Mouse (Mus musculus): ENCODE results near the gene Wfdc1. TPM values are rescaled to one million over a fixed set of nuclear protein-coding genes. Genes with fewer than 3 reads are reported as not detected.

The Wfdc1 gene
- total RNA-seq, 2 experiments from 2014 or later, result 4.5 to 5.7 TPM

DNA sequence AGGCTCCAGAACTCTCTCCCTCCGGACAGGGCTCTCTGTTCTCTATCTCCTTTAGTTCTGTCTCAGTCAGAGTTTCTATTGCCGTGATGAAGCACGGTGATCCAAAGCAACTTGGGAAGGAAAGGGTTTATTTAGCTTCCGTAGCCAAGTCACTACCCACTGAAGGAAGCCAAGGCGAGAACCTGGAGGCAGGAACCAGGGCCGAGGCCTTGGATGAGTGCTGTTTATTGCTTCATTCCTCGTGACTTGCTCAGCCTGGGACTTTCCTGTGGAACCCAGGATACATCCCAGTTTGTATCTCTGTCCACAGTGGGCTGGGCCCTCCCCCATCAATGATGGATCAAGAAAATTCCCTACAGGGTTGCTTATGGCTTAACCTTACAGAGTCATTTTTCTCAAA is 29.4 kb upstream of the Wfdc1 start:
- no peak for DNase-seq (ENCODE audit: extremely low spot score in 1 of 2, low spot score in 2 of 2)
- intact Hi-C loops (cut with DNase I), result no loop called here

DNA sequence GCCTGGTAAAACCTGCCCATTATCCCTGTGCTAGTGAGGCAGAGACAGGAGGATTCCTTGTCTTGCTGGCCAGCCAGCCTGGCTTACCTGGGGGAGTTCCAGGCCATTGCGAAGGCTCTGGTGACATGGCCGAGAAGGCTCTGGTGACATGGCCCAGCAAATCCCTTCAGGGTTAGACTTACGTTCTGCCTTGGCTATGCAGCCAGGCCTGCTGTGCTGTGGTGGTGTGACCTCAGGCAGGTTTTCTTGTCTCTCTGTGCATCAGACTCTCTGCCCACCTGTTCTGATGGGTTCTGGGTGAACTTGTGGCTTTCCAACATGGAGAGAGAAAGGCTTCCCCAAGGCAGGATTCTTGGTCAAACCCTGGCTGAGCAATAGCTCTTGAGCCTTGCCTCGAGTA is 28.8 kb upstream of the Wfdc1 start:
- intact Hi-C loops (cut with DNase I), result no loop called here
- no peak for DNase-seq (ENCODE audit: extremely low spot score in 1 of 2, low spot score in 2 of 2)

DNA sequence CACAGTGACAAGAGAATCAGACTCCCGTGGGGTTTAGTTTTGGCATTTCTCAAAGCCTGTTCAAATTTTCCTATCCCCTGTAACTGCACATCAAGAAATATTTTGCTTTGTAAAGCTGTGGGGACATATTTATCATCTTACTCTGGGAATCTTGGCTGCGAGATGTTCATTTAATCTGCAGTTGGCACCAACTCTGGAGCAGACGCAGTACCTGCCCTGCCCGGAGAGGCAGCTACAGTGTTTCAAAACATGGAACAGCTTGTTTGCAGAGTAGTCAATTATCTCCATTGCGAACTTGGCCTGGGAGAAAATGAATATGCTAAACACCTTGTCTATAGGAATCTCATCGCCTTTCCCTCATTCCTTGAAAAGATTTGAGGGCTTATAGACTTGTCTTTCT is 27.9 kb upstream of the Wfdc1 start:
- intact Hi-C loops (cut with DNase I), result no loop called here
- DNase-seq (ENCODE audit: extremely low spot score in 1 of 2, low spot score in 2 of 2), result no peak

DNA sequence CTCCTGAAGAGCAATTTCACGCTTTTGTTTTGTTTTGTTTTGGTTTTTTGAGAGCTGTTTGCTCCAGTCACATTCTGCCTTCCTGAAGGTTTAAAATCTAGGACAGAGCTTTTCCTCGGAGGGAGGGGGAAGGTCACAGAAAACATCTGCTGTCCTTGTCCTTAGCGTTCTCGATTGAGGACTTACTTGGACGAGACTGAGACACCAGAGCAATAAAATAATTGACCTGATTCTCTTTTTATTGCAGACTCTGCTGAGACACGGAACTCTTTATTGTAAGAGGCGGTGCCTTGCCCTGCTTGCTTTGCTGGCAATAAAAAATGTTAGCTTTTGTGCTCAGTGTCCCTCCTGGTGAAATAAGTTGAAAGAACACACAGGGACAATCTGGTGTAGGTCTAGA is 26.4 kb upstream of the Wfdc1 start:
- no peak for DNase-seq (ENCODE audit: extremely low spot score in 1 of 2, low spot score in 2 of 2)
- intact Hi-C loops (cut with DNase I), result no loop called here

DNA sequence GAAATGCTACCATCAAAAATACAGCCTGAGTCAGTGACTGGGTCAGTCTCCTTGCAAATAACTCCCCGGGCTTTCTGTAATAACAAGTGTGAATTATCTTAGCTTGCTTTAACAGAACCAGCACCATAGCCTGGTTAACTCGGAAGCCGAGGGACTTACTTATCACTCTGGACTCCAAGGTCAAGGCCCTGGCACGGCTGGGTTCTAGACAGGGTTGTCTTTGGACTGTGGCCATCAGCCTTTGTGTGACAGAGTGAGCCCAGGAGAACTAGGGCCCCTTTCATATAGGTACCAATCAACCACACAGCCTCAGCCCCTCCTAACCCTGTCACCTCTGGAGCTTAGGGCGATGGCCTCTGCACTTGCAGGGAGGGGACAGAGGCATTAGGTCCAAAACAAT is 25.1 kb upstream of the Wfdc1 start:
- intact Hi-C loops (cut with DNase I), result no loop called here
- DNase-seq (ENCODE audit: extremely low spot score in 1 of 2, low spot score in 2 of 2), result no peak

DNA sequence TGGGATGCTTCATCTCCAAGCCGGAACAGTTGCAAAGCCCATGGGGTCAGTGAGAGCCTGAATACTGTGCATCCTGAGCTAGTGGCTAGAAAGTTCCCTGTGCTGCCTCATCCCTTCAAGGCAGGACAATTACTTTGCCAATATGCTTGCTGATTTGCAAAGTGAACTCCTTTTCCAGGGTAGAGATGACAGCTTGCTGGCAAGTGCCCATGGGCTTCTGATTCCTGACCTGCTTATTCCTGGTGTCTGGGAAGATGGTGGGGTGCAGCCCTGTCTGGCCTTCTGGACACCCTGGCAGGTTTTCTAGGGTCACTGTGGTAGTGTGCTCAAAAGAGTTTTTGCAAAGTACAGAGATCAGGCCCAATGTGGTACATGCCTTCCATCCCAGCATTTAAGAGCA is 23.2 kb upstream of the Wfdc1 start:
- intact Hi-C loops (cut with DNase I), result no loop called here
- no peak for DNase-seq (ENCODE audit: extremely low spot score in 1 of 2, low spot score in 2 of 2)

DNA sequence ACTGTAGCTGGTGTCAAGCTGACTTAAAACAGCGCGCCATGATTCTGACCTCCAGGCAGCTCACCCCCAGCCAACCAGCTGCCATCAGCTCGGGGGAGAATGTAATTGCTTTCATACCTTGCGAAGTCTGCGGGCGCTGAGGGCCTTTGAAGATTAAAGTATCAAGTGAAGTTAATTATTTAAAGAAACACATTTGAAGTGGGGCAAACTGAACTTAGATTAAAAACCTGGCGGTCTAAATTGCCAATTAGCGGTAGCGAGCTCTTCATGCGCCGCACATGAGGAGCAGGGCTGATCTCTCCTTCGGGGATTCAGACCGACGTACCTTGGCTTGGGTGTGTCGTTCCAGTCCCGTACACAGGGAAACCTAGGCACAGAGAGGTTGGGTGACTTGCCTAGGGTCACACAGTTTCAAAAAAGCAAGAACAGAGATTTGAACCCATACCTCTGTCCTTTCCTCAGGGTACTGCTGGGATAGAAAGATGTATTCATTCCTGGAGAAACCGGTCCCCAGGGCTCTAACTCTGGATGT is 21.7 kb upstream of the Wfdc1 start:
- no peak for DNase-seq (ENCODE audit: extremely low spot score in 1 of 2, low spot score in 2 of 2)
- intact Hi-C loops (cut with DNase I), result no loop called here

DNA sequence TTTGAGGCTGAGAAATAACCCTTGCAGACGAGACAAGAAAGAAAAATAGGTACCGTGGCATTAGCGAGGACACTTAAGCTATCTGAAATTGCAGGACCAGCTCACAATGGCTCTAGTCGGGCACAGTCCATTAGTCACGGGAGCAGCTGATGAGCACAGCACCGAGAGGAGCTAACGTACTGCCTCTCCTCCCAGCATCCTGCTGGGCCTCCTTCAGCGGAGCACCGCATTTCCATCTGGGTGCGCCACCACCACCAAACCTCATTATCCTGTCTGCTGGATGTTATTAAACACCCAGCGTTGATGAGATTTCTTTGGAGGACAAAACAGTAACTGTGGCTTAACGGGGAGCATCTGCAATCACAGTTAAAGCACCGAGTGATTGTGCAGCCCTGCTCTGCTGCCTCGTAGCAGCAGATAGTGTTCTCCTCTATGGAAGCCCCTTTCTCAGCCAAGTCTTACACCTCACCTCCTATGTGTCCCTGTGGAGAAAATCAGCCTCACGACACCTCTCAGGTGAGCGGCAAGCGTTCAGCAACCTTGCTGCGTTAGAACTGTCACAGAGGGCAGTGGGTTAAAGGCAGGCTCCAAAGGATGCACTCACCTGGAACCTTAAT is 21.1 kb upstream of the Wfdc1 start:
- intact Hi-C loops (cut with DNase I), result no loop called here
- DNase-seq (ENCODE audit: extremely low spot score in 1 of 2, low spot score in 2 of 2), result no peak

DNA sequence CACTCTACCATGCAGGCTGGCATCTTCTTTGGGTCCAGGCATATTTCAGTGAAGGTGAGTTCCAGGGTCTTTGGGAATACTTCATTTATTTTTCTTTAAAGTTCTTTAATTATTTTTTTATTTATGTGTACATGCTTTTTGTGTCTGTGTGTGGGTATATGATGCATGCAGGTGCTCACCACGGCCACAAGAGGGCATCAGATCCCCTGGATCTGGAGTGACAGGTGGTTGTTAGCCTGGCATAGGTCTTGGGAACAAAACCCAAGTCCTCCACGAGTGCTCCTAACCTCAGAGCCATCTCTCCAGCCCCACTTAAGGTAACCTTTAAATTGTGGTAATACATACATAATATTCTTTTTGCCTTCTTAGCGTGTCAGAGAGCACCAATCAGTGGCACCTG is 20.0 kb upstream of the Wfdc1 start:
- no peak for DNase-seq (ENCODE audit: extremely low spot score in 1 of 2, low spot score in 2 of 2)
- intact Hi-C loops (cut with DNase I), result no loop called here

DNA sequence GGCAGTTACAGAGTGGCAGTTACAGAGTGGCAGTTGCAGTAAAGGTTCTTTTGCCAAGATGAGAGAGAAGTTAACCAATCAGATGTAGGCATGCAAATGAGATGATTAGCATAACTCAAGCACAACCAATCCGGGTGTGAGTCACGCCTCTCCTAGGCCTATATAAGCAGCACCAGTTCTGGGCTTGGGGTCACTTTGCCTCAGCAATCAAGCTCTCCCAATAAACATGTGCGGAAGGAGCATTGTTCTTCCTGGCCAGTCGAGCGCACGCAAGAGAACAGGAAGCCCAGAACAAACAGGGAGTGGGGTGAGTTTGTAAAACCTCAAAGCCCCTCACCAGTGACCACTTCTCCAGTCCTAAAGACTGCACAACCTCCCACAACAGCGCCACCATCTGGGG is 19.3 kb upstream of the Wfdc1 start:
- intact Hi-C loops (cut with DNase I), result no loop called here

DNA sequence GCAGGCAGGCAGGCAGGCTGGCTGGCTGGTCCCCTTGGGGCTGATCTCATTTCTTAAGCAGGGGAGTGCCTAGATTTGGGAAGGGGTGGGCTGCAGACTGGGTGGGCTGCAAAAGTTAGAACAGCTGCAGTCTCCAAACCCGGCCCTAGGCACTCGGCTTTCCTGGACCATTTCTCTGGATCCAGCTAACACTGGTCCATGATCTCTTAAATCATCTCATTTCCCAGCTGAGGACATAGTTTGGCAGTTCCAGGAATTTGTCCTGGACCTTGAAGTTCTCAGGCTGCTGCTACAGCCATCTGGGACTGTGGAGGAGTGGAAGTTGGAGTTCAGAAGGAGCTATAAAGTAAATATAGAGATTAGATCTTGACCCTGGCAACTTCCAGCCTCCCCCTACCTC is 14.8 kb upstream of the Wfdc1 start:
- DNase-seq (ENCODE audit: extremely low spot score in 1 of 2, low spot score in 2 of 2), result no peak
- intact Hi-C loops (cut with DNase I), result no loop called here

More for the DNA sequence above, 19.3 kb upstream of the Wfdc1 start:
- DNase-seq (ENCODE audit: extremely low spot score in 1 of 2, low spot score in 2 of 2), result no peak

DNA sequence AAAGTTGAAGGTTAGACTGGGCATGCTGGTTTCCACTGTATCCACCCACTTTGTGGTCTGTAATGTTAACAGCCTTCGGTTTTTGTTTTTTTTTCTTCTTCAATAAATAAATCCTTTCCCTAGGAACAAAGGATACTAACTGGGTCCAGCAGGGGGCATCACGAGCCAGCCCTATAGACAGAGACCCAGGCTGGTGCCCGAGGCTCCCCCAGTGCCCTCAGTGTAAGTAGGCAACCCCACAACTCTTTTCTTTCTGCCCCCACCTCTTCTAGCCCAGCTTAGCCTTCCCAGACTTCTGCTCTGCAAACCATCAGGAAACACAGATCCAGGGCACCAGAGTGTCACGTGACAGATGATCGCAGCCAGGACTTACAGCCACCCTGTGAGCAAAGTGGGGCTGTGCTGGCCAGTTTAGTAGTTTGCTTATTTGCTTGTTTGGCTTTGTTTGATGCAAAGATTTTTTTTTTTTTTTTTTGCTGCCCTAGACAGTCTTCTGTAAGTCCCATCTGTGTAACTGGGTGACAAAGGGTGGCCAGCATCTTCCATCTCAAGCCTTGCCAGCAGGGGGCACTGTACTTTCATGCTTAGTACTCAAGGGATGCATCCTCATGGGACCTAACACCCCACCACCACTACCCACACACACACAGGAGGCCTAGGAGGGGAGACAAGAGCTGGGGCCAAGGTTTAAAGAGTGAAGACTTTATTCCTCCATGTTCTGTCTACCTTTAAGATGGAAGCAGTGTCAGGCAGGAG is 9.3 kb upstream of the Wfdc1 start:
- peak in 1 of 2 experiments; percentile 56 for DNase-seq (ENCODE audit: extremely low spot score in 1 of 2, low spot score in 2 of 2)
- intact Hi-C loops (cut with DNase I), result no loop called here

DNA sequence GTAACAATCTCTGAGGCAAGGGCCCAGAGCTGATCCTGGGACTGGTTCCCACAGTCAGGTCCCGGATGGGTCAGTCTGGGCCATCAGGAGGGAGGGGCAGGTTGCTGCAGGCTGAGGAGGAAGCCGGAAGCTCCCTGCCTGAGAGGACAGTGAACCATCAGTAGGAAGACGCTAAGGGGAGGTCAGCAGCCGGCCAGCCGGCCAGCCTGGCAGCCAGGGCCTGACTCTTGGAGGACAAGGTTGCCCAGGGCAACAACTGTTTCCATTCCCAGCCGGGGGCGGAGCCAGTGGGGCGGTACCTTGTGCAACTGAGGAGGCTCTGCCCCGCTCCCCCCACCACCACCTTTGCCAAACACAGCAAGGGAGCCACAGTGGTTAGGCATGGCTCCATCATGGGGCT is 5.1 kb upstream of the Wfdc1 start:
- intact Hi-C loops (cut with DNase I), result no loop called here
- DNase-seq (ENCODE audit: extremely low spot score in 1 of 2, low spot score in 2 of 2), result peak in 1 of 2 experiments; percentile 88

DNA sequence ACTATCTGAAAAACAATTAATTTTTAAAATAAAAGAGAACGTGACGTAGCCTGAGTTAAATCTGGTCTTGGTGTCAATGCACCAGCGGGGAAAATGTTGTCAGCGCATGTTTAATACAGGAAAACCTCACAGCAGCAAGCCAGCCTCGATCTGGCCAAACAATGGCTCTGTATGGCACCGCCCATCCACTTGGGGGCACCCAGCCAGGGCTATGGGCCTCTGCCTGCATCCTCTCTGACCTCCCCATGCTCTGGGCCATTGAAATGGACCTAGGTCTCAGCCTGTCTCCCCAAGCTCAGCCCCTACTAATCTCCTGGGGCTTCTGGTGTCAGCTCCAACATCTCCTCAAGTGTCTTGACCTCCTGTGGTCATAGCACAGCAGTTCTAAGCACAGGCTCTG is 4.3 kb upstream of the Wfdc1 start:
- peak in 1 of 2 experiments; percentile 86 for DNase-seq (ENCODE audit: extremely low spot score in 1 of 2, low spot score in 2 of 2)
- intact Hi-C loops (cut with DNase I), result no loop called here

DNA sequence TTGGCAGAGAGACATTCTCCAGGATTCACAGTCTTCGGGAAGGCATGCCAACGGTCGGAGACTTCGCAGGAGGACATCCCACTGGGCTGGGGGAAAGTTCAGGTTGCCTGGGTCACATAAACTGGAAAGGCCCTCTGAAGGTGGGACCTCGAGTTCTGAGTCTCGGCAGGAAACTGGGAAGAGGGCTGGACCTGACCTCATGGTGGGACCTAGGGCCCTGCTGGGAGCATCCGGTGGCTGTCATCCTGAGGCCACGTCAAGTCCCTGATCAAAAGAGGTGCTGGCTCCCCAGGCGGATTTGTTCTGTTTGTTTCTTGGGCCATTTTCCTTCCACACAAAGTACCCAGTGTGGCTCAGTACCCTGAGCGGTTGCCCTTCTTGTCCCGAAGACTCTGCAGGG is 2.7 kb upstream of the Wfdc1 start:
- intact Hi-C loops (cut with DNase I), result no loop called here
- DNase-seq (ENCODE audit: extremely low spot score in 1 of 2, low spot score in 2 of 2), result peak in 1 of 2 experiments; percentile 77

DNA sequence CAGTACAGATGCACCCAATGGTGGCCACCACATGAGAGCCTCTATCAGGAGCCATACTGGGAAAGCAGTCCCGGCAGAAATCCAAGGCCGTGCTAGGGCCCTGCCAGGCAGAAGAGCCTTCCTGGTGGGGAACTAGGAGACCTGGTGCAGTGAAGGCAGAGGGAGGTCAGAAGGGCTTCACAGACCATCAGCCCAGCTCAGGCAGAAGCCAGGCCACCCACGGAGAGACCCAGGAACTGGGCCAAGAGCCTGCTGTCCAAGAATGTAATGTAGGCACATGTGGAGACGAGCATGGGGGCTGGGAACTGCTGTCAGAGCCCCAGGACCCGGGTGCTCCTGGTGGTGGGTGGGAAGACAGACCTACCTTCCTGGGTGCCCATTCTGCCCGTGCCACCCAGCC is 895 bp upstream of the Wfdc1 start:
- intact Hi-C loops (cut with DNase I), result no loop called here
- DNase-seq (ENCODE audit: extremely low spot score in 1 of 2, low spot score in 2 of 2), result peak in 1 of 2 experiments; percentile 76

DNA sequence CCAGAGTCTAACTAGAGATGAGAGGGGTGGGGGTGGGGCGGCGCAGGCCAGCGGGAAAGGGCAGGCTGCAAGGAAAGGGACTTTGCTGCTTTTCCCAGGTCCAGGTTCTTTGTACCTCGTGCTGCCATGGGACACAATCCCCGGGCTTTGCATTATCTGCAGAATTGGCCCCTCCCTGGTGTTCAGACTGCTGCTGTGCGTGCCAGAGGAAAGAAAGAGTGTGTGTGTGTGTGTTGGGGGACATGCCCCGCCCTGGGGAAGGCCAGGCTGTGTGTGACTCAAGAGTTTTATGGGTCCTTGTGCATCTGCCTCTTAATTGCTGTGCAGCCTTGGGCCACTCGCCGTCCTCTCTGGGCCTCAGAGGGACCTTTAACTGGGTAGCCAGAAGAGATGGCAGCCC is 2.3 kb downstream of the Wfdc1 start:
- intact Hi-C loops (cut with DNase I), result no loop called here
- DNase-seq (ENCODE audit: extremely low spot score in 1 of 2, low spot score in 2 of 2), result no peak

DNA sequence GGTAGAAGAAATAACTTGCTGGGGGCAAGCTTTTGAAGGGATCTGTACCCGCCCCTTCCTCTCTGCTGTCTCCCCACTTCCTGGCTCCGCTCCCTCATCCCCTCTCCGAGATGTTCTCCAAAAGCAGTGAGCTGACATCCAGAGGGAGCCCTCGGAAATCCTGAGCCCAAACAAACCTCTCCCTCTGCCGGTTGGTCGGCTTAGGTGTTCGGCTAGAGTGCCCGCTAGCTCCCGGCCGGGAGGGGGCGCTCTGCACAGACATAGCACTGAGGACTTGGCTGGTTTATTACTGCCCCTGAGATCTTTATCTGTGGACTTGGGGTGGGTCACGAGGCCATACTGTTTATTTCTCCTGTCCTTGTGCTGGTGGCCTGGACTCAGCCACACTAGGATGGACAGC is 3.1 kb downstream of the Wfdc1 start:
- DNase-seq (ENCODE audit: extremely low spot score in 1 of 2, low spot score in 2 of 2), result peak in 1 of 2 experiments; percentile 46
- intact Hi-C loops (cut with DNase I), result no loop called here

DNA sequence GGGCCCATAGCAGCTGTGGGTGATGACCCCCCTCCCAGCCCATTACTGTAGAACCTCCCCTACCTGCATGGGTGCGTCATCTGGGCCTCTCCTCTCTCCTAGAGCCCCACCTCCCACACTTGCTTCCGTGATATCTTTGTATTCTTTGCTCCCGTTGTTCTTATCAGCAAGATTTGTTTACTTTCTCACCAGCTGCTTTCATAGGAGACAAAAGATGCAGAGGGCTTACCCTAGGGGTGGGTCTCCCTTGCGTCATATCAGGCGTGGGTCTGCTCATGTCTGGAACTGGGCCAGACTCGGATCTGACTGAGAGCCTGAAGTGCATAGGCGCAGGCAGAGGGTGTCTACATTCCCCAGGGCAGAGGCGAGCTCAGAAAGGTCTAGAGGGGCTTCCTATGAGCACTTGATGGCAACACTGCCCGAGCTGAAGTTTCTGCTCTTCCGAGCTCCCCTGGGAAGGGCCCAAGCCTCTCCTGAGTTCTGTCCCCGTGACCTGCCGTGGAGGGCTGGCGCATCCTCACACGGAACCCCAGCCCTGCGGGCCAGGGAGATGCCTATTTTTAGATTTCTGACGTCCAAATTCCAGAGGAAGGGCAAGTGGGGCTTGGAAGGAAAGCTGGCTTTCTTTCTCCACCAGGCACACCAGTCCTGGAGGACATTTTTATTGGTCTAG is 4.4 kb downstream of the Wfdc1 start:
- intact Hi-C loops (cut with DNase I), result no loop called here
- DNase-seq (ENCODE audit: extremely low spot score in 1 of 2, low spot score in 2 of 2), result peak in 1 of 2 experiments; percentile 63

DNA sequence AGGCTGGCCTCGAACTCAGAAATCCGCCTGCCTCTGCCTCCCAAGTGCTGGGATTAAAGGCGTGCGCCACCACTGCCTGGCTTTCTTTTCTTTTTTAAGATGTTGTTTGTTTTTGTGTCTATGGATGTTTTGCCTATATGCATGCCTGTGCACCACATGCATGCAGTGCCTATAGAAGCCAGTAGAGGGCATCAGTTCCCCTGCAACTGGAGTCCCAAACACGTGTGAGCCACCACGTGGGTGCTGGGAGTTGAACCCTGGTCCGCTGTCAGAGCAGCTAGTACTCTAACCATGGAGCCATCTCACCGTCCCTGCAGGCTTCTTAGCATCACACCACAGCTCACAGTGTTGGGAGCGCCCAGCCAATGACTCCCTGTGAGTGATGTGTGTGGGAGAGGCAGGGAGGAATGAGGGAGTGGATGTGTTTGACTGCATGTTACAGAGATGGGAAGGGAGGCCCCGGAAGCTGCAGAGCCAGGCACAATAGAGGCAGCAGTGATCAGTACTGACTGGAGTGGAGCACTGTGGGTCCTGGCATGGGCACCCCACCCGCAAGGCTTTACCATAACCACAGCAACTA is 7.9 kb downstream of the Wfdc1 start:
- intact Hi-C loops (cut with DNase I), result no loop called here
- no peak for DNase-seq (ENCODE audit: extremely low spot score in 1 of 2, low spot score in 2 of 2)
